Mouse (Mus musculus): Measurements from ENCODE around the gene Amph. TPM values are rescaled to one million over a fixed set of nuclear protein-coding genes. Genes with fewer than 3 reads are reported as not detected.

Gene Amph
- polyA plus RNA-seq, 1 experiment from 2014 or later, result 1.2 TPM

DNA sequence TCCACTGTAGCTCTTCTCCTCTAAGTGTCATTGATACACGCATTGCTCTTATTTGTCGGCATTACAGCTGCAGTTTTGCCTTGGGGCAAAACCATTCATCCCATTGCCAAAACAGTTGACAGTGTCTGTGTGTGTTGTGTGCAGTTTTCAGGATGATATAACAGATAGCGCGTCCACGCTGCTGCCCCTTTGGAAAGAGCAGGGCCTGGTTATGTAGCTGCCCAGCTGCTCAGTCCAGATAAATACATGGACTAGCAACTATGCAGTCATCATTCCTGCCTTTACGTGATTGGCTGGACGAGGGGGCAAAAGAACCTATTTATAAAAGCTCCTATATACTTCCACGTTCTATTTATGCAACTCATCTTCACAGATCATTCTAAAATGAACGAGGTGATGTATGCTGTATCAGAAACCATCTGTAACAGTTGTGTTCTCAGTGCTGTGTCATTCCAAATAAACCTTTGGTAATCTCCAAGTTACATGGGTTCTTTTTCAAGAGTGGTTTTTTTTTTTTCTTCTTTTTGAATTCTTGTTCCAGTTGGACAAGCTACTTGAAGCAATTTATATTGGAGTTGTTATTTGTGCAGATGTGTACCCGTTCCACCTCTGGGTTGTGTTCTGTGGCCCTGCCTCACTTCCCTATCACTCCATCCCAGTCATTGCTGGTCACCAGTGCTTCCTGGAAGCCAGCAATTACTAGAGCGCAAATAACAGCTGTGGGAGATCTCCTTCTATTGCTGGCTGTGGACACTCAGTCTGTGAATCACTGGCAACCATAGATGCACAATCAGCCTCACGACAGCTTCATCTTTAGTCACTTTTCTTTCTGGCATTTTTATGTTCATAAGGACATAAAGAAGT, 202.7 kb downstream of the Amph start:
- Histone ChIP-seq H3K9ac (no peak overlapping the region), H3K4me2 (no peak overlapping the region), H3K36me3 (no peaks in the 10 kb centered on the region), H3K27me3 (no peaks in the 10 kb centered on the region), H3K4me3 (no peak overlapping the region), H3K4me1 (no peaks in the 10 kb centered on the region), H3K27ac (no peak overlapping the region), H3K9me3 (no peaks in the 10 kb centered on the region)
- no peak for ATAC-seq (ENCODE audit: insufficient number of reproducible peaks, low FRiP score, low TSS enrichment, low read depth)
- 84% methylated on average over 12 of the region's 12 CpGs for WGBS

- Histone ChIP-seq H3K27me3 (no peaks in the 10 kb centered on the region), H3K9ac (no peak overlapping the region), H3K9me3 (no peaks in the 10 kb centered on the region), H3K4me1 (no peaks in the 10 kb centered on the region), H3K36me3 (no peaks in the 10 kb centered on the region), H3K27ac (no peak overlapping the region), H3K4me2 (no peak overlapping the region), H3K4me3 (no peak overlapping the region)
- no peak for ATAC-seq (ENCODE audit: insufficient number of reproducible peaks, low FRiP score, low TSS enrichment, low read depth)
- 81% methylated on average over 3 of the region's 3 CpGs for WGBS
Observed at GRCm38 (mm10) chr13:19152126-19152525, 204.1 kb downstream of the Amph start.

- Histone ChIP-seq H3K4me2 (no peak overlapping the region), H3K4me1 (no peaks in the 10 kb centered on the region), H3K27ac (no peak overlapping the region), H3K36me3 (no peaks in the 10 kb centered on the region), H3K27me3 (no peaks in the 10 kb centered on the region), H3K4me3 (no peak overlapping the region), H3K9me3 (no peaks in the 10 kb centered on the region), H3K9ac (no peak overlapping the region)
- 31% methylated on average over 4 of the region's 4 CpGs for WGBS
- no peak for ATAC-seq (ENCODE audit: insufficient number of reproducible peaks, low FRiP score, low TSS enrichment, low read depth)
Observed at GRCm38 (mm10) chr13:19158484-19158883, 210.5 kb downstream of the Amph start.

- no peaks in the 10 kb centered on the region for H3K36me3 ChIP-seq
- 78% methylated on average over 7 of the region's 7 CpGs for WGBS
- H3K4me2 ChIP-seq, result no peak overlapping the region
- H3K4me1 ChIP-seq, result no peaks in the 10 kb centered on the region
- no peak overlapping the region for H3K27ac ChIP-seq
- H3K4me3 ChIP-seq, result no peak overlapping the region
- H3K9ac ChIP-seq, result no peak overlapping the region
- no peaks in the 10 kb centered on the region for H3K9me3 ChIP-seq
- no peaks in the 10 kb centered on the region for H3K27me3 ChIP-seq
- ATAC-seq (ENCODE audit: insufficient number of reproducible peaks, low FRiP score, low TSS enrichment, low read depth), result no peak
Observed at GRCm38 (mm10) chr13:19160616-19161015, 212.6 kb downstream of the Amph start.

- H3K4me1 ChIP-seq, result no peaks in the 10 kb centered on the region
- H3K9me3 ChIP-seq, result no peaks in the 10 kb centered on the region
- H3K36me3 ChIP-seq, result no peaks in the 10 kb centered on the region
- no peak overlapping the region for H3K4me3 ChIP-seq
- no peak for ATAC-seq (ENCODE audit: insufficient number of reproducible peaks, low FRiP score, low TSS enrichment, low read depth)
- H3K27me3 ChIP-seq, result no peaks in the 10 kb centered on the region
- no peak overlapping the region for H3K4me2 ChIP-seq
- H3K27ac ChIP-seq, result no peak overlapping the region
- WGBS, result 58% methylated on average over 6 of the region's 7 CpGs
- H3K9ac ChIP-seq, result no peak overlapping the region
Observed at GRCm38 (mm10) chr13:19161111-19161510, 213.1 kb downstream of the Amph start.

DNA sequence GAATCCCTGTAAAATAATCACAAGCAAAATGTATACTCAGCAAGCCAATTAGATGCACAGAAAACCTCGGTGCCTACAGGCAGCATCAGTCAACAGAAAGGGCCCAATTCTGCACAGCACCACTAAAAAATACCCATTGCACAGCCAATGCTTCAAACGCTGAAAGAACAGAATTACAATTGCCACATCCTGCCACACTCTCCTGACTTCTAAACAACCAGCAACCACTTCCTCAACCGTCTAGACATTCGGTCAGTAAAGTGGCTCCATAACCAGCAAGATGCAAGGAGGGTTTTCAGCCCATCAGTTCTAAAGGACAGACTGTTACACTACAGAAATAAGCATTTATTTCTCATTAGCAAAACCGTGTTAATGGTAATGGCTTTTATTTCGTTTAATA, 214.1 kb downstream of the Amph start:
- Histone ChIP-seq H3K27ac (no peak overlapping the region), H3K4me2 (no peak overlapping the region), H3K36me3 (no peaks in the 10 kb centered on the region), H3K4me3 (no peak overlapping the region), H3K9ac (no peak overlapping the region), H3K9me3 (no peaks in the 10 kb centered on the region), H3K4me1 (no peaks in the 10 kb centered on the region), H3K27me3 (no peaks in the 10 kb centered on the region)
- WGBS, result 81% methylated on average over 6 of the region's 6 CpGs
- no peak for ATAC-seq (ENCODE audit: insufficient number of reproducible peaks, low FRiP score, low TSS enrichment, low read depth)

GRCm38 (mm10) chr13:19177662-19178259, 229.8 kb downstream of the Amph start:
- Histone ChIP-seq H3K9me3 (no peaks in the 10 kb centered on the region), H3K27ac (no peak overlapping the region), H3K36me3 (no peaks in the 10 kb centered on the region), H3K9ac (no peak overlapping the region), H3K27me3 (no peaks in the 10 kb centered on the region), H3K4me2 (no peak overlapping the region), H3K4me1 (no peaks in the 10 kb centered on the region), H3K4me3 (no peak overlapping the region)
- ATAC-seq (ENCODE audit: insufficient number of reproducible peaks, low FRiP score, low TSS enrichment, low read depth), result peak; percentile 61; the same call in 1 of the 2 replicates
- 41% methylated on average over 1 of the region's 1 CpGs for WGBS

- Histone ChIP-seq H3K9ac (no peak overlapping the region), H3K4me3 (no peak overlapping the region), H3K27me3 (no peaks in the 10 kb centered on the region), H3K4me1 (no peaks in the 10 kb centered on the region), H3K27ac (no peak overlapping the region), H3K4me2 (no peak overlapping the region), H3K36me3 (no peaks in the 10 kb centered on the region), H3K9me3 (no peaks in the 10 kb centered on the region)
- 79% methylated on average over 5 of the region's 5 CpGs for WGBS
- no peak for ATAC-seq (ENCODE audit: insufficient number of reproducible peaks, low FRiP score, low TSS enrichment, low read depth)
Observed at GRCm38 (mm10) chr13:19178351-19178750, 230.3 kb downstream of the Amph start.

DNA sequence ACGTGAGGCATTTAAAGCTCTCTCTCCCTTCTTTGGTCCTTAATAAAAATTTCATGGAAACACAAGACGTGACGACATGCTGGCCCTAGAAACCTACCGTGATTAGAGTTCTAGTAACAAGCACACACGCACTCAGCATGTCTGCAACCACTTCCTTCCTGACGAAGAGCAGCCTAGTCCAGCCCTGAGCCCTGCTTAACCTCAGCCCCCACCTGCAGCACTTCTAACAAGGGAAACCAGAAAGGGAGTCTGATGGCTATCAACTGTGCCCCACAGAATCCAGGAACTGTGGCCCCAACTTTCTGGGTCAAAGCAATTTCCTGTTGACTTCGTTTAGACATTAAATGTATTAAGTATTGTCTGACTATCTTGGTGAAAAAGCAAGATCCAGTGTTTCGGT, 234.3 kb downstream of the Amph start:
- Histone ChIP-seq H3K36me3 (no peaks in the 10 kb centered on the region), H3K27me3 (no peaks in the 10 kb centered on the region)

GRCm38 (mm10) chr13:19190052-19190451, 242.0 kb downstream of the Amph start:
- Histone ChIP-seq H3K4me2 (no peak overlapping the region), H3K9me3 (no peaks in the 10 kb centered on the region), H3K4me3 (no peak overlapping the region), H3K4me1 (no peaks in the 10 kb centered on the region), H3K9ac (no peak overlapping the region), H3K36me3 (no peaks in the 10 kb centered on the region), H3K27ac (no peak overlapping the region), H3K27me3 (no peaks in the 10 kb centered on the region)
- WGBS, result 58% methylated on average over 6 of the region's 6 CpGs
- no peak for ATAC-seq (ENCODE audit: insufficient number of reproducible peaks, low FRiP score, low TSS enrichment, low read depth)

More for the DNA sequence above, 234.3 kb downstream of the Amph start:
- no peaks in the 10 kb centered on the region for H3K4me1 ChIP-seq
- H3K4me3 ChIP-seq, result no peak overlapping the region
- no peaks in the 10 kb centered on the region for H3K9me3 ChIP-seq
- 42% methylated on average over 8 of the region's 8 CpGs for WGBS
- no peak overlapping the region for H3K4me2 ChIP-seq
- no peak for ATAC-seq (ENCODE audit: insufficient number of reproducible peaks, low FRiP score, low TSS enrichment, low read depth)
- H3K9ac ChIP-seq, result no peak overlapping the region
- no peak overlapping the region for H3K27ac ChIP-seq

- Histone ChIP-seq H3K36me3 (no peaks in the 10 kb centered on the region), H3K9ac (no peak overlapping the region), H3K9me3 (no peaks in the 10 kb centered on the region), H3K27ac (no peak overlapping the region), H3K4me1 (no peaks in the 10 kb centered on the region), H3K4me3 (no peak overlapping the region), H3K27me3 (no peaks in the 10 kb centered on the region), H3K4me2 (no peak overlapping the region)
- WGBS, result 73% methylated on average over 4 of the region's 4 CpGs
- no peak for ATAC-seq (ENCODE audit: insufficient number of reproducible peaks, low FRiP score, low TSS enrichment, low read depth)
Observed at GRCm38 (mm10) chr13:19194803-19195202, 246.8 kb downstream of the Amph start.

GRCm38 (mm10) chr13:19195456-19195855, 247.5 kb downstream of the Amph start:
- ATAC-seq (ENCODE audit: insufficient number of reproducible peaks, low FRiP score, low TSS enrichment, low read depth), result no peak
- Histone ChIP-seq H3K4me1 (no peaks in the 10 kb centered on the region), H3K9me3 (no peaks in the 10 kb centered on the region), H3K27ac (no peak overlapping the region), H3K4me2 (no peak overlapping the region), H3K36me3 (no peaks in the 10 kb centered on the region), H3K27me3 (no peaks in the 10 kb centered on the region), H3K9ac (no peak overlapping the region), H3K4me3 (no peak overlapping the region)
- 53% methylated on average over 1 of the region's 1 CpGs for WGBS
